Mouse (Mus musculus) hindbrain, embryonic 14.5 days (tissue): Measurements from ENCODE around the gene E430018J23Rik. TPM values are rescaled to one million over a fixed set of nuclear protein-coding genes. Genes with fewer than 3 reads are reported as not detected.
"Not testable (repeated sequence)": the region's sequence is repeated elsewhere in the genome, so short reads cannot be mapped to it uniquely, and the experiment has no call there.

Experiments
- ATAC-seq: fragments of 200-750 bp; cut with Nextera tagmentation; 2 replicates; pipeline ENCODE4 v1.8.0; 2017; ENCODE audit warnings: moderate number of reproducible peaks, mild to moderate bottlenecking, moderate TSS enrichment, moderate library complexity; ENCODE audit not compliant: low FRiP score
- DNase-seq: peaks from one replicate; pipeline ENCODE4 v3.0.0-alpha.2; 2015; ENCODE audit warnings: low spot score
- H3K27ac ChIP-seq: fragments of 300-500 bp; sonication (generic); 2 replicates; pipeline ENCODE4 v1.5.1; 2014; ENCODE audit warnings: mild to moderate bottlenecking, moderate library complexity
- H3K27me3 ChIP-seq: fragments of 300-500 bp; sonication (generic); 2 replicates; pipeline ENCODE4 v1.6.1; 2014; ENCODE audit warnings: mild to moderate bottlenecking, low read length, mixed read lengths; ENCODE audit not compliant: control insufficient read depth, insufficient read depth
- H3K36me3 ChIP-seq: fragments of 300-500 bp; sonication (generic); replicated peaks from 2 replicates; pipeline ENCODE4 v1.6.1; 2014; ENCODE audit not compliant: control insufficient read depth, insufficient read depth
- H3K4me1 ChIP-seq: fragments of 300-500 bp; sonication (generic); replicated peaks from 2 replicates; pipeline ENCODE4 v1.6.1; 2014; ENCODE audit warnings: antibody characterized with exemption, low read length, mixed read lengths; ENCODE audit not compliant: control insufficient read depth, insufficient read depth
- H3K4me2 ChIP-seq: fragments of 300-500 bp; sonication (generic); replicated peaks from 2 replicates; pipeline ENCODE4 v1.6.1; 2014; ENCODE audit warnings: mild to moderate bottlenecking, moderate library complexity
- H3K4me3 ChIP-seq: fragments of 300-500 bp; sonication (generic); replicated peaks from 2 replicates; pipeline ENCODE4 v1.5.1; 2014; ENCODE audit warnings: mild to moderate bottlenecking, low read length
- H3K9ac ChIP-seq: fragments of 300-500 bp; sonication (generic); 2 replicates; pipeline ENCODE4 v1.6.1; 2014
- H3K9me3 ChIP-seq: fragments of 300-500 bp; sonication (generic); 2 replicates; pipeline ENCODE4 v1.6.1; 2016; ENCODE audit warnings: low read length; ENCODE audit not compliant: control insufficient read depth
- WGBS: fragments of 180-500 bp; shearing (Covaris S2); extraction: QIAGEN DNeasy Blood & Tissue Kit; methylation state at CpG from one replicate; pipeline ENCODE4 v1.1.7; 2014; 5-methylcytosine and 5-hydroxymethylcytosine counted together
- polyA plus RNA-seq: library from polyadenylated mRNA; unstranded; fragments of >200 nt; fragmentation: Nextera tagmentation; extraction: Ambion mirVana; gene quantifications from 2 replicates; pipeline ENCODE4 v1.2.1, GENCODE M21; 2014

E430018J23Rik gene
- polyA plus RNA-seq, 1 experiment from 2014 or later: 6.4 TPM

DNA sequence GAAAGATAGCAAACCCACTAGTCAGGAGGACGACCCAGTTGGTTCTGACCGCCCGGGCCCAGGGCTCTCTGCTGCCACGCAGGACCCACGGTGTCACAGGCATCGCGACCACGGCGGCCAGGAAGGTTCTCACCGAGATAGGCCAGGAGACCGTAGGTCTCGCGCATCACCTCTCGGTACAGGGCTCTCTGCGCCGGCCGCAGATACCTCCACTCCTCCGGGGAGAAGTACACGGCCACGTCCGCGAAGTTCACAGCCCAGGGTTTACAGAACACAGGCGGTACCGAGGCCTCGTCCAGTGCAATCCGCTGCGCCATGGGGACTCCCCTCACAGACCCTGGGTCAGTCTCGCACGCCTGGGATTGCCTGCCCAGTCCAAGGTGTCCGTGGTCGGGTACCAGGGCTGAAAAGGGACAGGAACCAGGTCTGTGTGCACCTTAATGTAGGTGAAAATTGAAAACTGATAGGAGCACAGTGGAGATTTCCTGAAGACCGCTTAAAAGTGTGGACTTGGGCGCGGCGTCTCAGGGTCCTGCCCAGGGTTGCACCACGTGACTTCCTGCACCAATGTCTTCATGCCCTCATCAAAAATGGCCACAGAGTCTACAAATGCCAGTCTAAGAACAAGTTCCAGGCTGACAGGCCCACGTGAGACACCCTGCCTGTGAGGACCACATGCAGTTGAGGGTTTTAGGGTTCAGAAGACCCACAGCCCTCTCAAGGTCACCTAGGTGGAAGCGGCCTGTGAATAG, 6.6 kb downstream of the E430018J23Rik start, which contains the start of gene 9130019O22Rik:
Gene 9130019O22Rik (minus strand): TSS at position 526 of the 752 bp plus-strand sequence.
- Histone ChIP-seq H3K9ac (peak within 1 kb of the TSS; percentile 76), H3K4me3 (peak within 1 kb of the TSS; percentile 59), H3K9me3 (no peaks in the 10 kb centered on the region), H3K4me2 (peak within 1 kb of the TSS; percentile 85), H3K27ac (no peak within 1 kb of the TSS), H3K4me1 (no peaks in the 10 kb centered on the region), H3K36me3 (peaks cover 3% of the 10 kb centered on the region), H3K27me3 (no peaks in the 10 kb centered on the region)
- ATAC-seq: peak; percentile 82
- WGBS: 12% methylated on average over 37 of the region's 38 CpGs
- peak; percentile 90 for DNase-seq

DNA sequence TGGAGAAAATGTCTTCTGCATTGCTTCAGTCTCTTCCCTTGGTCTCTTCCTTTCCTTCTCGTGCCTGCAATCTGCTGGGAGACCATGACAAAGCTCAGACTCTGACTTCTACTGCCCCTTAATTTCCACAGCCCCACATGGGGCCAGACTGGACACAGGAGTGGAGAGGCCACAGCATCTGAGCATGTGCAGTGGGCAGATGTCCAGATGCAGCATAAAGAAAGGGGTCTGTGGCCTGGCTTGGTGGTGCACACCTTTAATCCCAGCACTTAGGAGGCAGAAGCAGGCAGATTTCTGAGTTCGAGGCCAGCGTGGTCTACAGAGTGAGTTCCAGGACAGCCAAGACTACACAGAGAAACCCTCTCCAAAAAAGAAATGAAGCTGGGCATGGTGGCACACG, 7.9 kb downstream of the E430018J23Rik start:
- not testable (repeated sequence) for H3K9ac ChIP-seq
- WGBS: 94% methylated on average over 4 of the region's 4 CpGs

DNA sequence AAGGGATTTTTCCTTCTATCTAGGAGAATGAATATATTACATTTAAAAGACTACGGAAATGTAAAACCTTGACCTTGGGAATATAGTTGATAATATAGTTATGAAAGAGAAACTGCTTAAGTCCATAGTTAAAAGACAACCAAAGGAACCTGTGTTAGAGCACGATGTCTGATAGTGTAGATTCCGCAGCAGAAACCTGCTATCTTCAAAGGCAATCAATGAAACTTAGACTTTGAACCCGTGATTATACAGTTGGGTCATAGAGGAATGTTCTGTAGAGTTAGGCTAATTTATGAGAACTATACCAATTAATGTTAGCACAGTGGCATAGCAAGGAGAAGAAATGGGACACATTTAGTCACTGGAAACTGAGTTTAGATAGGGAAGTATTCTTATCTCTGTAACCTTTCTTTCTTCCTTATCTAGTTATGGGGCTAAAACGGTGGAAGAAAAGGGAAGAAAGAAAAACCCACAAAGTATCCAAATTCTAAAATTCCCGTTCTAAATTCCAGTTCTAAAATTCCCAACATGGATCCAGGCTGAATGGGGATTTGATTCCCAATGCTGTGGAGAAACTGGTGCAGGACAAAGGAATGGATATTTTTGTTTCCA, 15.0 kb downstream of the E430018J23Rik start:
- no peak for ATAC-seq
- Histone ChIP-seq H3K9me3 (no peaks in the 10 kb centered on the region), H3K27ac (no peak overlapping the region), H3K4me1 (no peaks in the 10 kb centered on the region), H3K4me2 (no peak overlapping the region), H3K27me3 (no peaks in the 10 kb centered on the region), H3K36me3 (peaks cover 3% of the 10 kb centered on the region; the same call in 1 of the 2 replicates), H3K9ac (no peak overlapping the region), H3K4me3 (no peak overlapping the region)
- no peak for DNase-seq
- WGBS: 80% methylated on average over 6 of the region's 6 CpGs

More for the DNA sequence above, 7.9 kb downstream of the E430018J23Rik start:
- DNase-seq, H3K4me1 ChIP-seq, H3K27me3 ChIP-seq, ATAC-seq, H3K27ac ChIP-seq, H3K36me3 ChIP-seq, H3K4me2 ChIP-seq, H3K9me3 ChIP-seq, H3K4me3 ChIP-seq: not testable (repeated sequence)

DNA sequence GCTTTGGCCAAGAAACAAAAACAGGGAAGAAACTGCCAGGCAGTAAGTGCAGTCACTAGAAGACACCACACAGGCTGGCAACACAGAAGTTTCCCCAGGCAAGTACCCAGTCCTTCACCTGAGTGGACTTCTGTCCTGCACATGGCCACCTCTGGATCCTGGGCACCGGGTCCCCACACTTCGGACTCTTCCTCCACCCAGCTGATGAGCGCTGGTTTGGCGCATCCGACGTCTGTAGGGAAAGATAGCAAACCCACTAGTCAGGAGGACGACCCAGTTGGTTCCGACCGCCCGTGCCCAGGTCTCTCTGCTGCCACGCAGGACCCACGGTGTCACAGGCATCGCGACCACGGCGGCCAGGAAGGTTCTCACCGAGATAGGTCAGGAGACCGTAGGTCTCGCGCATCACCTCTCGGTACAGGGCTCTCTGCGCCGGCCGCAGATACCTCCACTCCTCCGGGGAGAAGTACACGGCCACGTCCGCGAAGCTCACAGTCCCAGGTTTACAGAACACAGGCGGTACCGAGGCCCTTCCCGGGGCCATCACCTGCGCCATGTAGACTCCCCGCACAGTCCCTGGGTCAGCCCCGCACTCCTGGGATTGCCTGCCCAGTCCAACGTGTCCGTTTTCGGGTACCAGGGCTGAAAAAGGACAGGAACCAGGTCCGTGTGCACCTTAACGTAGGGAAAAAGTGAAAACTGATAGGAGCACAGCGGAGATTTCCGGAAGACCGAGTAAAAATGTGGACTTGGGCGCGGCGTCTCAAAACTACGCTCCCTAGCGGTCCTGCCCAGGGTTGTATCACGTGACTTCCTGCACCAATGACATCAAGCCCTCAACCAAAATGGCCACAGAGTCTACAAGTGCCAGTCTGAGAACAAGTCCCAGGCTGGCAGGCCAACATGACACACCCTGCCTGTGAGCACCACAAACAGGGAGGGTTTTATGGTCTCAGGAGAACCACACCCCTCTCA, 17.9 kb downstream of the E430018J23Rik start, which contains the start of gene Zfp747:
Gene Zfp747 (minus strand): TSS at position 780 of the 975 bp plus-strand sequence.
- not testable (repeated sequence) for H3K36me3 ChIP-seq, H3K4me1 ChIP-seq, H3K27me3 ChIP-seq, H3K9me3 ChIP-seq
- Histone ChIP-seq H3K4me2 (peak within 1 kb of the TSS; percentile 63), H3K27ac (peak within 1 kb of the TSS; percentile 51), H3K4me3 (peak within 1 kb of the TSS; percentile 54), H3K9ac (peak within 1 kb of the TSS; percentile 66)
- peak; percentile 91 for DNase-seq
- ATAC-seq: peak; percentile 90
- WGBS: 1% methylated on average over 49 of the region's 49 CpGs

DNA sequence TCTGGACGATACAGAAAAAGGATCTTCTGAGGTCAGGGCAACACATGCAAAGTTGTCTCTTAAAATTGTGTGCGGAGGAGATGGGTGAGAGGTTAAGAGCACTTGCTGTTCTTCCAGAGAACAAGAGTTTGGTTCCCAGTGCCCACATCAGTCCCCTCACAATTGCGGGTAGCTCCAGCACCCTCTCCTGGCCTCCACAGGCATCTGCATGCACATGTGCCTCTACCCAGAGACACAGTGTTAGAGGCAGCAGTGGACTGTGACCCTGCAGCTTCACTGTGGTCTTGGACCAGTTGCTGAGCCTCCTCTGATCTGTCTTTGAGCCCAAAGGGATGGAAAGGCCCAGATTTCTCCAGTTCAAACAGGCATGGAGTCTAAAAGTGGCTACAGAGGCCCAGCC, 21.6 kb downstream of the E430018J23Rik start:
- not testable (repeated sequence) for DNase-seq, H3K27ac ChIP-seq, H3K4me3 ChIP-seq, H3K27me3 ChIP-seq, H3K36me3 ChIP-seq, H3K4me2 ChIP-seq, H3K9ac ChIP-seq, H3K9me3 ChIP-seq, ATAC-seq, H3K4me1 ChIP-seq
- WGBS: 78% methylated on average over 3 of the region's 3 CpGs

DNA sequence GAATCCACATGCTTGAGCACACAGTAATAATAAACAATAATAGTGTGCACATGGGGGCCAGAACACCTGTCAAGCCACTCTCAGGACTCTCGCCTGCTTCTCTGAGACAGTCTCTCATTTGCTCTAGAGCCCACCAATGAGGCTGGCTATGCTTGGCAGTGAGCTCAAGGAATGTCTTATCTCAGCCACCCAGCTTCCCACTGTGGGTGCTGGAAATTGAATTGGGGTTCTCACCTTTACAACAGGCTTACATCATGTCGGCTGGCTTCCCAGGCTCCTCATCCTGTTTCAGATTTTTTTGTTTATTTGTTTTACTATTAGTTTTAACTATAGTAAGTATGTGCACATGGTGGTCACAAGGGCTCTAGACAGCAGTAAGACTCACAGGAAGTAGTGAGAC, 22.2 kb downstream of the E430018J23Rik start:
- H3K36me3 ChIP-seq: no peaks in the 10 kb centered on the region
- no peaks in the 10 kb centered on the region for H3K4me1 ChIP-seq
- H3K27me3 ChIP-seq: no peaks in the 10 kb centered on the region
- no peaks in the 10 kb centered on the region for H3K9me3 ChIP-seq
- H3K27ac ChIP-seq: no peak overlapping the region
- no peak for ATAC-seq
- 86% methylated on average over 2 of the region's 2 CpGs for WGBS
- DNase-seq: no peak
- no peak overlapping the region for H3K4me3 ChIP-seq
- H3K9ac ChIP-seq: no peak overlapping the region
- H3K4me2 ChIP-seq: no peak overlapping the region

DNA sequence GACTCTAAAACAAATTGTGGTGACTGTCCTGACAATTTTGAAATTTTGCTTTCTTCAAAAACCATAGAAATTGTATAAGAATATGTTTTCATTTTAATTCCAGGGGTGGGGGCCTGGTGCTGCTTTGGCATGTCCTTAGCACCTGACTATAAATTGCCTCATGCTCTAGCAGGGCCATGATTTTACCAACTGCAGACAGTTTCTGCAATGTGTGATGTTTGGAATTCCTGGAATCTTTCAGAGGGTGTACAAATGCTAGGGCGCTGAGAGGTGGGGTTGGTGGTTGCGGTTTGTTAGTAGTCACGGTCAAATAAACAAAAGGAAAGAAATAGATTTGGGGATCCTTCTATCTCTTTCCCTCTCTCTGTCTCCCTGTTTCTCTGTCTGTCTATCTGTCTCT, 27.2 kb downstream of the E430018J23Rik start:
- peaks cover 3% of the 10 kb centered on the region; the same call in 1 of the 2 replicates for H3K27me3 ChIP-seq
- no peaks in the 10 kb centered on the region for H3K36me3 ChIP-seq
- no peak overlapping the region for H3K4me2 ChIP-seq
- no peaks in the 10 kb centered on the region for H3K9me3 ChIP-seq
- H3K9ac ChIP-seq: no peak overlapping the region
- H3K27ac ChIP-seq: no peak overlapping the region
- no peak overlapping the region for H3K4me3 ChIP-seq
- ATAC-seq (no peak), DNase-seq (no peak)
- WGBS: 92% methylated on average over 3 of the region's 3 CpGs
- 0 out of 2 replicates have a peak, but pooled peaks cover 12% of the 10 kb centered on the region for H3K4me1 ChIP-seq

DNA sequence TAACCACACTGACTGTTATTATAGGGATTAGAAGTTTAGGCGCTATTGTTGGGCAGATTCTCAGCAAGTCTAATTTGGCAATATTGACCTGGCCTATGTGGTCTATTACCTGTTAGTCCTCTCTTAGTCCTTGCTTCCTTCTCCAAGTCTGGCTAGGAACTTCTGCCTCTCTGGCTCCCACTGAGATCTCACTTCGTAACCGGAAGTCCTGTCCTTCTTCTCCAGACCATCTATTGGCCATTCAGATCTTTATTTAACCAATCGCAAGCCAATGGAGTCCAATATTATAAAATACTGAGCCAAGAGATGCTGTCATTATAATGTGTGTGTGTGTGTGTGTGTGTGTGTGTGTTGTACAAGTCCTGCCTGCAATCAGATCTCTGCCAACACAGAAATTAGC, 29.3 kb downstream of the E430018J23Rik start:
- H3K9me3 ChIP-seq: no peaks in the 10 kb centered on the region
- H3K4me3 ChIP-seq: peak overlapping the region; percentile 34
- no peaks in the 10 kb centered on the region for H3K36me3 ChIP-seq
- WGBS: 45% methylated on average over 4 of the region's 4 CpGs
- no peak overlapping the region for H3K27ac ChIP-seq
- H3K4me1 ChIP-seq: 0 out of 2 replicates have a peak, but pooled peaks cover 12% of the 10 kb centered on the region
- peaks cover 3% of the 10 kb centered on the region; the same call in 1 of the 2 replicates for H3K27me3 ChIP-seq
- peak overlapping the region; percentile 84 for H3K4me2 ChIP-seq
- no peak for ATAC-seq
- peak overlapping the region; percentile 66; the same call in 1 of the 2 replicates for H3K9ac ChIP-seq
- DNase-seq: no peak
